Mouse (Mus musculus): ENCODE results near the gene Nkd2. TPM values are rescaled to one million over a fixed set of nuclear protein-coding genes. Genes with fewer than 3 reads are reported as not detected.

Gene Nkd2
- total and polyA plus RNA-seq, 2 experiments from 2014 or later = 5.7 to 14.3 TPM

DNA sequence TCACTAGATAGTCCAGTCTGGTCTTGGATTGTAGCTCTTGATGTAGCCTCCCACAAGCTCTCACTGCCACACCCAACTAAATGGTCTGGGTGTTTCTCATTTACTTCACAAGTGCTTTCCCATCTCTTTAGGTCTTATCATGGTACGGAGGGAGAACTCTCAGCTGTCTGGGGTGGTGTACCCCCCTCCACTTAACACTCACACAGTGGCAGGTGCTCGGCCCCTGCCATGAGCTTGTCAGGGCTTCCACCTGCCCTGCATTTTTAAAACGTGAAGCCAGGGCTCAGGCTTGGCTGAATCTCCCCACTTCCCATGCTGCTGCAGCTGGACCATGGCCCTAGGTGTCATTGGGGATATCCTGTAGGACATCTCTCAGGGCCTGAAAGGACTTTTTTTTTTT, 28.5 kb downstream of the Nkd2 start:
- WGBS = 65% methylated on average over 3 of the region's 3 CpGs
- no peak for DNase-seq (ENCODE audit: low spot score)

DNA sequence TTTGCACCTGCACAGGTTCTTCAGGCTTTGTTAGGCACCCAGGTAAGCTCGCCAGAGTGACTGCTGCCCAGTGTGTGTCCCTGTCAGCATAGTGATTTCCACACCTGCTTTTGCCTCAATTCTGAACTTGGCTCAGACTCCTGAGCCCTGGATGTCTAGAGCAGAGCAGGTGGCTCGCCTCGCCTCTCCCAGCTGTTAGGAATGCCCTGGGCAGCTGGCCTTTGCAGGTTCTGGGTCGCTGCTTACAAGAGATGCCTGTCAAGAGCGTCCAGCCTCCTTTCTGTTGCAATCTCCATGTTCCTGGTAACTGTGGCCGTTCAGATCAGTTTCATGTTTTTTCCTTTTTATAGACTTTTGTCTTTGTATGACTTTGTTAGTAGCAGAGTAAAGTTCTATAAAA, 31.1 kb downstream of the Nkd2 start:
- Histone ChIP-seq H3K4me3 (ENCODE audit: low read depth, low read length) (no peak overlapping the region), H3K9me3 (replicated peaks; ENCODE audit: control insufficient read depth, low read length) (no peaks in the 10 kb centered on the region), H3K27me3 (ENCODE audit: control insufficient read depth, insufficient read depth, low read length) (no peaks in the 10 kb centered on the region), H3K4me2 (ENCODE audit: low read depth, low read length) (no peak overlapping the region), H3K9ac (replicated peaks; ENCODE audit: low read depth, low read length) (no peak overlapping the region), H3K4me1 (ENCODE audit: control insufficient read depth, insufficient read depth) (no peaks in the 10 kb centered on the region; the same call in 1 of the 2 replicates), H3K36me3 (replicated peaks; ENCODE audit: control insufficient read depth, insufficient read depth, low read length) (peaks cover 50% of the 10 kb centered on the region), H3K27ac (ENCODE audit: low read depth) (no peak overlapping the region)
- WGBS = 75% methylated on average over 6 of the region's 6 CpGs
- TF ChIP-seq CTCF (IDR thresholded peaks at IDR 0.05; ENCODE audit: low read depth) = no peak
- no peak for TF ChIP-seq EP300 (IDR thresholded peaks at IDR 0.05; ENCODE audit: low read depth)
- no peak for DNase-seq (ENCODE audit: low spot score)
- no peak for ATAC-seq (ENCODE audit: insufficient read depth, low read depth)

More for the DNA sequence above, 28.5 kb downstream of the Nkd2 start:
- H3K36me3 ChIP-seq (replicated peaks; ENCODE audit: control insufficient read depth, insufficient read depth, low read length) = peaks cover 30% of the 10 kb centered on the region
- no peaks in the 10 kb centered on the region; the same call in none of the 2 replicates for H3K4me1 ChIP-seq (ENCODE audit: control insufficient read depth, insufficient read depth)
- H3K4me3 ChIP-seq (ENCODE audit: low read depth, low read length) = no peak overlapping the region
- no peaks in the 10 kb centered on the region for H3K9me3 ChIP-seq (replicated peaks; ENCODE audit: control insufficient read depth, low read length)
- H3K9ac ChIP-seq (replicated peaks; ENCODE audit: low read depth, low read length) = no peak overlapping the region
- TF ChIP-seq CTCF (IDR thresholded peaks at IDR 0.05; ENCODE audit: low read depth) (no peak), EP300 (IDR thresholded peaks at IDR 0.05; ENCODE audit: low read depth) (no peak)
- ATAC-seq (ENCODE audit: insufficient read depth, low read depth) = no peak
- H3K27ac ChIP-seq (ENCODE audit: low read depth) = no peak overlapping the region
- no peaks in the 10 kb centered on the region for H3K27me3 ChIP-seq (ENCODE audit: control insufficient read depth, insufficient read depth, low read length)
- H3K4me2 ChIP-seq (ENCODE audit: low read depth, low read length) = no peak overlapping the region

DNA sequence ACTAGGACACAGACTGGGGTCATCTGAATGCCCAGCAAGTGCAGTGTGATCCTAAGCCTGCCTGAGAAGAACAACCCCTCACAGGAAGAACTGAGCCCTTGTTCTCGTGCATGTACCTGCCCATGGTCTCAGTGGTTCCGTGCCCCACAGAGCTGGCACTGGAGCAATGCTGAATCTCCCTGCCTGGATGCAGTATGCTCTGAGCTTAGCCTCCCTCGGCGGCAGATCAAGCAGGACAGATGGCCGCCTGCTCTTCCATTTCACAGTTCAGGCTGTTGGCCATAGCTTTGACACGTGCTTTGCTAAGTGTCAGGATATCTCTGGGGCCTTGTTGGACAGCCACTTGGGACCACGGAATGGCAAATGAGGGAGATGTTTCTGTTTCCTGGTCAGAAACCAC, 33.2 kb downstream of the Nkd2 start:
- H3K9me3 ChIP-seq (replicated peaks; ENCODE audit: control insufficient read depth, low read length) = no peaks in the 10 kb centered on the region
- TF ChIP-seq EP300 (IDR thresholded peaks at IDR 0.05; ENCODE audit: low read depth) (no peak), CTCF (IDR thresholded peaks at IDR 0.05; ENCODE audit: low read depth) (no peak)
- 89% methylated on average over 7 of the region's 7 CpGs for WGBS
- H3K4me2 ChIP-seq (ENCODE audit: low read depth, low read length) = no peak overlapping the region
- DNase-seq (ENCODE audit: low spot score) (no peak), ATAC-seq (ENCODE audit: insufficient read depth, low read depth) (no peak)
- no peak overlapping the region for H3K27ac ChIP-seq (ENCODE audit: low read depth)
- H3K36me3 ChIP-seq (replicated peaks; ENCODE audit: control insufficient read depth, insufficient read depth, low read length) = peaks cover 71% of the 10 kb centered on the region
- no peak overlapping the region for H3K4me3 ChIP-seq (ENCODE audit: low read depth, low read length)
- no peak overlapping the region for H3K9ac ChIP-seq (replicated peaks; ENCODE audit: low read depth, low read length)
- no peaks in the 10 kb centered on the region for H3K27me3 ChIP-seq (ENCODE audit: control insufficient read depth, insufficient read depth, low read length)
- H3K4me1 ChIP-seq (ENCODE audit: control insufficient read depth, insufficient read depth) = no peaks in the 10 kb centered on the region; the same call in 1 of the 2 replicates

DNA sequence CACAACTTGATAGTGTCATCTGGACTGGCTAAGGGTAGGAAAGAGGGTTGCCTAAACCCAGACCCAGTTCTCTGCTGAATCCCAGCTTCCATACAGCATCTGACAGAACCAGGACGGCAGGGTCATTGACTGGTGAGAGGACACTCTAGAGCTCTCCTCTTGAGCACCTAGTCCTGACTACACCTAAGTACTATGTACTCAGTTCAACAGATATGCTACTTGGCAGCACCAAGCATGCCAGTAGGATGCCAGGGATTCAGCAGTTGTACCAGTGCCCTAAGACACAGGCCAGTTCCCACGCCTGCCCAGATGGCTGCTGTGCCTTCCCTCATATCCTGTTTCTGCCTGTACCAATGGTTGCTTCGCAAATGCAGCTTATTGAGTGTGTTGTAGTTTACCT, 34.5 kb downstream of the Nkd2 start:
- Histone ChIP-seq H3K9ac (replicated peaks; ENCODE audit: low read depth, low read length) (no peak overlapping the region), H3K27me3 (ENCODE audit: control insufficient read depth, insufficient read depth, low read length) (no peaks in the 10 kb centered on the region), H3K4me3 (ENCODE audit: low read depth, low read length) (no peak overlapping the region), H3K36me3 (replicated peaks; ENCODE audit: control insufficient read depth, insufficient read depth, low read length) (peaks cover 81% of the 10 kb centered on the region), H3K4me1 (ENCODE audit: control insufficient read depth, insufficient read depth) (no peaks in the 10 kb centered on the region; the same call in 1 of the 2 replicates), H3K4me2 (ENCODE audit: low read depth, low read length) (no peak overlapping the region), H3K27ac (ENCODE audit: low read depth) (peak overlapping the region; percentile 14), H3K9me3 (replicated peaks; ENCODE audit: control insufficient read depth, low read length) (no peaks in the 10 kb centered on the region)
- TF ChIP-seq CTCF (IDR thresholded peaks at IDR 0.05; ENCODE audit: low read depth) (no peak), EP300 (IDR thresholded peaks at IDR 0.05; ENCODE audit: low read depth) (no peak)
- ATAC-seq (ENCODE audit: insufficient read depth, low read depth) = no peak
- no peak for DNase-seq (ENCODE audit: low spot score)
- 80% methylated on average over 3 of the region's 3 CpGs for WGBS

DNA sequence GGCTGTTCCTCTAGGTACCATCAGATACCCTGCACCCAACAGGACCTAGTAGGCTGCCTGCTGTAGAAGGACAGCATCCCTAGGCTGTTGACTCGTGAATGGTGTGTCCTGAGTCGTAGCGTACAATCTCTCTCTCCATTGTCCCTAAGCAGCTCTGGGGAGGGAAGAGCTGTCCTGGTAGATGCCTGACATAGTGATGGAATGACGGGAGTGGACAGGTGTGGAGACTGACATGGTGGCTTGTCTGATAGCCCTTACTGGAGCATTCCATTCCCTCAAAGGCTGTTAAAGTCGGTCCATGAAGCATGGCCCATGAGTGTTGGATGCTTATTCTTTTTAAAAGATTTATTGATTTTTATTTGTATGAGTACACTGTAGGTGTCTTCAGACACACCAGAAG, 42.5 kb downstream of the Nkd2 start:
- Histone ChIP-seq H3K4me2 (ENCODE audit: low read depth, low read length) (no peak overlapping the region), H3K27ac (ENCODE audit: low read depth) (peak overlapping the region; percentile 95), H3K4me3 (ENCODE audit: low read depth, low read length) (no peak overlapping the region), H3K36me3 (replicated peaks; ENCODE audit: control insufficient read depth, insufficient read depth, low read length) (peaks cover 68% of the 10 kb centered on the region), H3K27me3 (ENCODE audit: control insufficient read depth, insufficient read depth, low read length) (no peaks in the 10 kb centered on the region), H3K9me3 (replicated peaks; ENCODE audit: control insufficient read depth, low read length) (no peaks in the 10 kb centered on the region), H3K9ac (replicated peaks; ENCODE audit: low read depth, low read length) (no peak overlapping the region), H3K4me1 (ENCODE audit: control insufficient read depth, insufficient read depth) (peaks cover 15% of the 10 kb centered on the region)
- no peak for TF ChIP-seq EP300 (IDR thresholded peaks at IDR 0.05; ENCODE audit: low read depth)
- no peak for TF ChIP-seq CTCF (IDR thresholded peaks at IDR 0.05; ENCODE audit: low read depth)
- WGBS = 91% methylated on average over 5 of the region's 5 CpGs
- DNase-seq (ENCODE audit: low spot score) (no peak), ATAC-seq (ENCODE audit: insufficient read depth, low read depth) (no peak)

DNA sequence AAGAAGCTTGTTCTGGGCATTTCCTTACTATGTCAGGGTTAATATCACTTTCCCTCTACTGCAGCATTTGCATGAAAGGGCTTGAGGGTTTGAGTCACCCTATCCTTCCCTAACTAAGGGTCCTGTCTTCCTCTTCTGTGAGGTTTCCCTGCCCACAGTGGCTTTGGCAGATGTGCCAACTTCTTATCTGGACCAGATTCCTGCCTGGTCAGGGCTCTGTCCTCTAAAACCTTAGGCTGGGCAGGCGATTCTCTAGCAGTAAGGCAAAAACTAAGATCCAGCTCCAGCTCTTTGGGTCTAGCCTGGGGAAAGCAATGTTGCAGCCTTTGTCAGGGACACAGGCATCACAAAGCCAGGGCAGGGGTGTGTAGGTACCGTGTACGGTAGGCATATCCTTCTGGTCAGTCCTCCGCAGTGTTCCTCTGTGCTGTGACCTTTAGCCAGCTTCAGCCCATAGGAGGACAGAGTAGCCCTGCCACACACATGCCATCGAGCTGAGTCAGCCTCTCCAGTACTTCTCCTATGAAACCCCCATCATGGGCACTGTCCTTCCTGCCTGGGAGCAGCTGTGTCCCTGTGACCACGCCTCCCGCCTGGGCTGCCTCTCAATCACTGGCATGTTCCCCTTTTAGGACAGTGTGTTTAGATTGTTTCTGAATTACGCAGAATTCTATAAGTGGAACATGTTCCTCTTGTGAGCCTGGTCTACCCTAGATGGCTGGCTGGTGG, 43.8 kb downstream of the Nkd2 start:
- H3K4me3 ChIP-seq (ENCODE audit: low read depth, low read length) = no peak overlapping the region
- H3K9me3 ChIP-seq (replicated peaks; ENCODE audit: control insufficient read depth, low read length) = no peaks in the 10 kb centered on the region
- DNase-seq (ENCODE audit: low spot score) (peak; percentile 95), ATAC-seq (ENCODE audit: insufficient read depth, low read depth) (peak; percentile 95)
- H3K27me3 ChIP-seq (ENCODE audit: control insufficient read depth, insufficient read depth, low read length) = no peaks in the 10 kb centered on the region
- peaks cover 68% of the 10 kb centered on the region for H3K36me3 ChIP-seq (replicated peaks; ENCODE audit: control insufficient read depth, insufficient read depth, low read length)
- H3K9ac ChIP-seq (replicated peaks; ENCODE audit: low read depth, low read length) = no peak overlapping the region
- no peak overlapping the region for H3K4me2 ChIP-seq (ENCODE audit: low read depth, low read length)
- WGBS = 26% methylated on average over 8 of the region's 8 CpGs
- H3K27ac ChIP-seq (ENCODE audit: low read depth) = peak overlapping the region; percentile 95
- H3K4me1 ChIP-seq (ENCODE audit: control insufficient read depth, insufficient read depth) = peaks cover 15% of the 10 kb centered on the region
- no peak for TF ChIP-seq CTCF (IDR thresholded peaks at IDR 0.05; ENCODE audit: low read depth)
- peak; percentile 84 for TF ChIP-seq EP300 (IDR thresholded peaks at IDR 0.05; ENCODE audit: low read depth)
